Mouse (Mus musculus): Measurements from ENCODE around the gene Klk5. TPM values are rescaled to one million over a fixed set of nuclear protein-coding genes. Genes with fewer than 3 reads are reported as not detected.

The Klk5 gene
- total RNA-seq (2014; rRNA removed): not detected in 2 replicates
- polyA plus RNA-seq (2015; fragmentation: Nextera tagmentation; extraction: Ambion mirVana): not detected in 2 replicates

GRCm38 (mm10) chr7:43841701-43842100 is at the start of gene Klk5:
TSS of gene Klk5 (plus strand) at chr7:43841971.
- TF ChIP-seq CTCF (IDR thresholded peaks at IDR 0.05; ENCODE audit: low read depth): no peak
- Histone ChIP-seq H3K4me1 (ENCODE audit: insufficient read depth) (no peaks in the 10 kb centered on the region), H3K27ac (ENCODE audit: low read depth, low read length) (no peak within 1 kb of the TSS), H3K27me3 (ENCODE audit: insufficient read depth, low read length) (no peaks in the 10 kb centered on the region), H3K4me2 (ENCODE audit: low read depth) (no peak within 1 kb of the TSS), H3K9me3 (ENCODE audit: low read length) (no peaks in the 10 kb centered on the region), H3K4me3 (ENCODE audit: low read depth, low read length) (no peak within 1 kb of the TSS), H3K9ac (no peak within 1 kb of the TSS), H3K36me3 (ENCODE audit: insufficient read depth) (no peaks in the 10 kb centered on the region)
- ATAC-seq: no peak
- 68% methylated on average over 3 of the region's 3 CpGs for WGBS
- DNase-seq: no peak

GRCm38 (mm10) chr7:43796355-43796754 is 45.4 kb upstream of the Klk5 start:
- H3K27ac ChIP-seq (ENCODE audit: low read depth, low read length): no peak overlapping the region
- no peaks in the 10 kb centered on the region; the same call in 1 of the 2 replicates for H3K27me3 ChIP-seq (ENCODE audit: insufficient read depth, low read length)
- ATAC-seq (peak; percentile 40), DNase-seq (peak; percentile 11)
- WGBS: 6% methylated on average over 8 of the region's 8 CpGs
- H3K9me3 ChIP-seq (ENCODE audit: low read length): no peaks in the 10 kb centered on the region
- H3K9ac ChIP-seq: peak overlapping the region; percentile 48; the same call in 1 of the 2 replicates
- no peaks in the 10 kb centered on the region for H3K4me1 ChIP-seq (ENCODE audit: insufficient read depth)
- H3K4me3 ChIP-seq (ENCODE audit: low read depth, low read length): peak overlapping the region; percentile 51
- H3K4me2 ChIP-seq (ENCODE audit: low read depth): peak overlapping the region; percentile 62
- no peak for TF ChIP-seq CTCF (IDR thresholded peaks at IDR 0.05; ENCODE audit: low read depth)
- no peaks in the 10 kb centered on the region for H3K36me3 ChIP-seq (ENCODE audit: insufficient read depth)

GRCm38 (mm10) chr7:43797333-43797769 is 44.4 kb upstream of the Klk5 start, which contains the start of gene Klk8:
TSS of gene Klk8 (plus strand) at chr7:43797577.
- TF ChIP-seq CTCF (IDR thresholded peaks at IDR 0.05; ENCODE audit: low read depth): no peak
- ATAC-seq (peak; percentile 61), DNase-seq (no peak)
- H3K27me3 ChIP-seq (ENCODE audit: insufficient read depth, low read length): no peaks in the 10 kb centered on the region; the same call in 1 of the 2 replicates
- no peaks in the 10 kb centered on the region for H3K4me1 ChIP-seq (ENCODE audit: insufficient read depth)
- H3K9me3 ChIP-seq (ENCODE audit: low read length): no peaks in the 10 kb centered on the region
- H3K4me2 ChIP-seq (ENCODE audit: low read depth): peak within 1 kb of the TSS; percentile 62
- peak within 1 kb of the TSS; percentile 51 for H3K4me3 ChIP-seq (ENCODE audit: low read depth, low read length)
- WGBS: under 1% methylated on average over 28 of the region's 28 CpGs
- H3K9ac ChIP-seq: peak within 1 kb of the TSS; percentile 48
- H3K36me3 ChIP-seq (ENCODE audit: insufficient read depth): no peaks in the 10 kb centered on the region
- 0 out of 2 replicates have a peak within 1 kb of the TSS, but pooled peaks have one; percentile 35 for H3K27ac ChIP-seq (ENCODE audit: low read depth, low read length)

- Histone ChIP-seq H3K4me1 (ENCODE audit: insufficient read depth) (no peaks in the 10 kb centered on the region), H3K4me2 (ENCODE audit: low read depth) (peak overlapping the region; percentile 62), H3K9ac (peak overlapping the region; percentile 48; the same call in 1 of the 2 replicates), H3K4me3 (ENCODE audit: low read depth, low read length) (peak overlapping the region; percentile 51), H3K9me3 (ENCODE audit: low read length) (no peaks in the 10 kb centered on the region), H3K27me3 (ENCODE audit: insufficient read depth, low read length) (no peaks in the 10 kb centered on the region; the same call in 1 of the 2 replicates), H3K36me3 (ENCODE audit: insufficient read depth) (no peaks in the 10 kb centered on the region), H3K27ac (ENCODE audit: low read depth, low read length) (no peak overlapping the region)
- TF ChIP-seq CTCF (IDR thresholded peaks at IDR 0.05; ENCODE audit: low read depth): no peak
- DNase-seq (peak; percentile 13), ATAC-seq (peak; percentile 83)
- WGBS: 38% methylated on average over 13 of the region's 13 CpGs
Measured at GRCm38 (mm10) chr7:43797844-43798462, 43.8 kb upstream of the Klk5 start.

GRCm38 (mm10) chr7:43799876-43800275 is 41.9 kb upstream of the Klk5 start:
- WGBS: 76% methylated on average over 7 of the region's 7 CpGs
- no peak overlapping the region for H3K9ac ChIP-seq
- no peak overlapping the region for H3K27ac ChIP-seq (ENCODE audit: low read depth, low read length)
- H3K27me3 ChIP-seq (ENCODE audit: insufficient read depth, low read length): no peaks in the 10 kb centered on the region; the same call in 1 of the 2 replicates
- no peaks in the 10 kb centered on the region for H3K9me3 ChIP-seq (ENCODE audit: low read length)
- no peak for ATAC-seq
- no peak for DNase-seq
- no peak for TF ChIP-seq CTCF (IDR thresholded peaks at IDR 0.05; ENCODE audit: low read depth)
- no peaks in the 10 kb centered on the region for H3K36me3 ChIP-seq (ENCODE audit: insufficient read depth)
- no peak overlapping the region for H3K4me2 ChIP-seq (ENCODE audit: low read depth)
- no peaks in the 10 kb centered on the region for H3K4me1 ChIP-seq (ENCODE audit: insufficient read depth)
- H3K4me3 ChIP-seq (ENCODE audit: low read depth, low read length): no peak overlapping the region

GRCm38 (mm10) chr7:43810994-43811393 is 30.8 kb upstream of the Klk5 start, which contains the start of gene Klk7:
TSS of gene Klk7 (plus strand) at chr7:43811294.
- Histone ChIP-seq H3K27me3 (ENCODE audit: insufficient read depth, low read length) (no peaks in the 10 kb centered on the region), H3K27ac (ENCODE audit: low read depth, low read length) (no peak within 1 kb of the TSS), H3K4me3 (ENCODE audit: low read depth, low read length) (no peak within 1 kb of the TSS), H3K36me3 (ENCODE audit: insufficient read depth) (no peaks in the 10 kb centered on the region), H3K9me3 (ENCODE audit: low read length) (no peaks in the 10 kb centered on the region), H3K9ac (no peak within 1 kb of the TSS), H3K4me2 (ENCODE audit: low read depth) (no peak within 1 kb of the TSS), H3K4me1 (ENCODE audit: insufficient read depth) (no peaks in the 10 kb centered on the region)
- no peak for ATAC-seq
- no peak for DNase-seq
- 61% methylated on average over 5 of the region's 5 CpGs for WGBS
- no peak for TF ChIP-seq CTCF (IDR thresholded peaks at IDR 0.05; ENCODE audit: low read depth)

- no peak for TF ChIP-seq CTCF (IDR thresholded peaks at IDR 0.05; ENCODE audit: low read depth)
- no peak overlapping the region for H3K4me2 ChIP-seq (ENCODE audit: low read depth)
- H3K36me3 ChIP-seq (ENCODE audit: insufficient read depth): no peaks in the 10 kb centered on the region
- H3K27me3 ChIP-seq (ENCODE audit: insufficient read depth, low read length): no peaks in the 10 kb centered on the region
- no peak overlapping the region for H3K4me3 ChIP-seq (ENCODE audit: low read depth, low read length)
- H3K4me1 ChIP-seq (ENCODE audit: insufficient read depth): no peaks in the 10 kb centered on the region
- H3K9ac ChIP-seq: no peak overlapping the region
- H3K27ac ChIP-seq (ENCODE audit: low read depth, low read length): no peak overlapping the region
- WGBS: 92% methylated on average over 7 of the region's 7 CpGs
- no peaks in the 10 kb centered on the region for H3K9me3 ChIP-seq (ENCODE audit: low read length)
- no peak for DNase-seq
- no peak for ATAC-seq
Measured at GRCm38 (mm10) chr7:43815211-43815610, 26.6 kb upstream of the Klk5 start.
